Mouse (Mus musculus) left cerebral cortex, adult 9 months (tissue): Measurements from ENCODE around the gene Cfb.
"Not testable (repeated sequence)": the region's sequence is repeated elsewhere in the genome, so short reads cannot be mapped to it uniquely, and the experiment has no call there.

Experiments used
- DNase-seq, 2 experiments: peaks; one replicate each; pipeline ENCODE4 v3.0.0; 2022; ENCODE audit warnings: low spot score in 2 of 2

Cfb gene

DNA sequence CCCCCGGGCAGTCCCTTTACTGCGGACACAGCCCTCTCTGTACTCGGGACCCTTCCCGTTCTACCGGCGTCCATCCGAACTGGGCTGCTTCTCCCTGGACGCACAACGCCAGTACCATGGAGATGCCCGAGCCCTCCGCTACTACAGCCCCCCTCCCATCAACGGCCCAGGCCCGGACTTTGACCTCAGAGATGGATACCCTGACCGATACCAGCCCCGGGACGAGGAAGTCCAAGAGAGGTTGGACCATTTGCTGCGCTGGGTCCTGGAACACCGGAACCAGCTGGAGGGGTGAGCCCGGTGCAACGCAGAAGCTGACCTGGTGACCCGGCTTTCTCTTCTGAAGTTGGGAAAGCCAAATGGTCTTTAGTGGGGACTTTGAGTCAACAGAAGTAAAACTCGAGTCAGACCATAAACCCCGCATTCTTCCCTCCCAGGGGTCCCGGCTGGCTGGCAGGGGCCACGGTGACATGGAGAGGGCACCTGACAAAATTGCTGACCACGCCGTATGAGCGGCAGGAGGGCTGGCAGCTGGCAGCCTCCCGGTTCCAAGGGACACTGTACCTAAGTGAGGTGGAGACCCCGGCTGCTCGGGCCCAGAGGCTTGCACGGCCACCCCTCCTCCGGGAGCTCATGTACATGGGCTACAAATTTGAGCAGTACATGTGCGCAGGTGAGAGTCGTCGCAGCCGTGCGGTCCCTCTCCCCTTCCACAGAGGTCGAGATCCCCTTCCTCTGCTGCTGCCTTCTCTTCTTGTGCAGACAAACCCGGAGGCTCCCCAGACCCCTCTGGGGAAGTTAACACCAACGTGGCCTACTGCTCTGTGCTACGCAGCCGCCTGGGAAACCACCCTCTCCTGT, 24.6 kb downstream of the Cfb start:
- no peak for DNase-seq

DNA sequence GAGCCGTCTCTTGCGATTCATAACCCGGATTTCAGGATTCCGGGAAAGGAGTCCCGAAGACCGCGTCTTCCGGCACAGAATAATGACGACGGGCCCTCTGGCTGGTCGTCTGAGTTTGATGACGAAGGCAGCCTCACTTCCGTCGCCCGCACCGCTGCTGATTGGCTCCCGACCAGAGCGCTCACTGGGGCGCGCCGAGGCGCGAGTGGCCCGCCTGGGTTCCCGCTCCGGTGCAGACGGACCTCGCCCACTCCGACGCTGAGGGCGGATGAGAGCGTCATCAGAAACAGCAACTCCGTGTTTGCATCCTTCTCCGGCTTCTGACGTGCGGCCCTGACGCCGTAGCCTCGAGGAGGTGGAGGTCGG, 25.5 kb downstream of the Cfb start, which contains the start of the genes Stk19 and Dxo:
Gene Stk19 (minus strand): TSS at position 90 of the 366 bp plus-strand sequence.
Gene Dxo (plus strand): TSS at position 164 of the 366 bp plus-strand sequence.
- DNase-seq: peak; percentile 96 to 97

DNA sequence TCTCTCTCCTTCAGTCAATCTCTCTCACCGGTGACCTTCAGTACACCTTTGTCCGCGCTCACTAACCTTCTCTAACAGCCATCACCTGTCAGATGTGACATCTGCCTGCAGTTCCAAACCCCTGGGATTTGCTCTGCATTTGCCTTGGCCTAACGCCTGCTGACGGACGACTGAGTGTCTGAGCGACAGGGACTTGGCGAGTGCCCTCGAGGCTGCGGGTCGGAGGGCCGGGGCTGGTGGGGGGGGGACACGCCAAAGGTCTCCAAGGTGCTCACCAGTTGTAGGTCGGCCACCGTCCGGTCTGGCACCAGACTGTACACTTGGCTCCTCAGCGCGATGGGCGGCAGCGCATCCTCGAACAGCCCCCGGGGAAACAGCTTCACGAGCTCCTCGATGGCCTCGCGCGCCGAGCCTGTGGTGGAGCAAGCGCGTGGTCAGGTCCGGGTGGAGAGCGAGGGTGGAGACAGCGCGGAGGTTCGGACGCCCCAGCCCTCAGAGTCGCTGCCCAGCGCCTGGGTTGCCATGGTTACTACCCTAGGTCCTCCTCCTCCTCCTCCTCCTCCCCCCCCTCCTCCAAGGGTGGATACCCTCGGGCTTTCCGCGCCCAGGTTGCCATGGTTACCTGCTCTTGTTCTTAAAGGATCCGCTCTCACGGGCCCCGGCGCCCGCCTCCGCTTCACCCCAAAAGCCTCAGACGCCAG, 26.0 kb downstream of the Cfb start:
- no peak for DNase-seq

DNA sequence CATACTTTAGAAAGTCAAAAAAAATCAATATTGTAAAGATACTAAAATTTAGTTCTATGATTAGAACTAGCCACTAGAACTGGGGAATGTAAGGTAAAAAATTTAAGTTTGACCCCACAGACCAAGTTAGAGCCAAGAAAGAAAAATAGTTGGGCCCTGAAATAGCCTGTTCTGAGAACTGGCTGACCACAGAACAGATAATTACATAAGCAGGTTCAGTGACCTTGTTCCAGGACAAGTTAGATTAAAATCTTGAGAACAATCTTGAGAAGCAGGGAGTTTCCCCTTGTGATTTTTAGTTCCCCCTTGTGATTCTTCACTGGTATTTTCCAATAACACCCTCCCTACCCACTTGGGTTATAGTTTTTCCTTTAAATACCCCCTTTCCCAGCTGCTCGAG, 31.5 kb downstream of the Cfb start:
- not testable (repeated sequence) for DNase-seq

DNA sequence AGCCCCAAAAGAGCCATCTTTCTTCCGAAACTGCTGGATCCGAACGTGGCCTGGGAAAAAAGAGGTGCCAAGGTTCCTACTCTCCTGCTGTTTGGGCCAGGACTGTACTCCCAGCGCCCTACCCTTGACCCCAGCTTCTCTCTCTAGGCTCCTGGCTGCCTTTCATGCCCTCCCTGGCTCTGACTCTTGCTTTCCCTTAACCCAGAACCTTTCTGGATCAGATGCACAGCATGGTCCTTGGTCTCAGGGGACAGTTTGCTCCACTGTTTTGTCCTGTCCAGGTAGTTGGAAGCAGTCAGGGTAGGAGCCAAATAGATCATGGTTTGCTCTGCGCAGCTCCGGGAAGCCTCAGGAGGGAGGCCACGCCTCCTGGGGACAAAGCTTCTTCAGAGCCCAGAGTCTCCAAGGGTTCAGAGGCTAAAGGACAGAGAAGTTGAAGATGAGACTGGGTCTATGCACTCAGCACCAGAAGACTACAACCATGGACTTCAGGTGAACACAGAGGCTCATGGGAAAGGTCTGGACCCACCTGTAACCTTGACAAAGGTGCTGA, 47.4 kb downstream of the Cfb start:
- DNase-seq: no peak

DNA sequence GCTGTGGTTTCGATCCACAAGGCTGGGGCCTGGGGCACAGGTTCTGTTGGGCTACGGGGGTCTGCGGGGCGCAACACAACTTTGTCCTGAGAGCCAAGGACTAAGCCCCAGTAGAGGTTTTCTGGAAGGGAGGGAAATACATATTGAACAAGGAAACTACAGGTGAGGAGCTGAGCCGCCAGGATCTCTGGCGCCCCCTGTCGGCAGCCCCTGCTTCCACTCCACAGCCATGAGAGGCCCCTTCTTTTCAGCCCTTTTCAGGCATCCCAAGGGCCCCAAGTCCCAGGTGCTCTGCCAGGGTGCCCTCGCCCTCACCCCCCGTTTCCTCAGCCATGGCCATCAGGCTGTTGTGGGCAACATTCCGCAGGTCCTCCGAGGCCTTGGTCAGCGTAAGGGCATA, 48.6 kb downstream of the Cfb start:
- DNase-seq: not testable (repeated sequence)

DNA sequence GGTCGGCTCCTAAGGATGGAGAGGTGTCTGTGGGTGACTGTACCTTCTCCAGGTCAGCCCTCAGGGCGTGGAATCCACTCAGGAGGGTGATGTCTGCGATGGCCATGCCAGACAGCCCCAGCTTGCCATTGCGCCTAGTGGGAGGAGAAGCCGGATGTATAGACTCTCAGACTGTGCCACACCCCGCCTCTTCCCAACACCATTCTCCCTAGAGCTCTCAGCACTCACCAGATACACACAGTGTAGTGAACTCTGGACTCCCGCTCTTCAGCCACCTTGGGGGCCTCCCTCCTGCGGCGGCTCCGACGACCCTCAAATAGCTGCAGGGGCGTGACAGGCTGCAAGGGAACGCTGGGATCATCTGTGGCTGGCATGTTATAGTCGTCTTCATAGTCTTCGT, 51.0 kb downstream of the Cfb start:
- no peak for DNase-seq

DNA sequence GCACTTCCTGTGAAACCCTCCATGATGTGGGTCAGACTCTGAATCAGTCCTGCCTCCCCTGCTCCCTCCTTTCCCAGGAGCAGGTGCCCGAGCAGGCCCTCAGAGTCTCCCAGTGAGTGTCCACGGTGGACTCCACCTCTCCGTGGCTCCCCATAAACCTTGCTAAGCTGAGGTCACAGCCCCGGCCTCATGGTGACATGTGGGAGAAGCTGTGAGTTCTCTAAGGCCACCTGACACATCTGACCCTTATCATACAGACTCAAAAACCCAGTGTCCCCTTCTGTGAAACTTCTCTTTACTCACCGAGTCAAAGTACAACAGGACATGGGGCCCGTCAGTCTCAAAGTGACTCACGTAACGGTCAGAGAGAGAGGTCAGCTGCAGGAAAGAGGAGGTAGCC, 51.5 kb downstream of the Cfb start:
- DNase-seq: not testable (repeated sequence)

DNA sequence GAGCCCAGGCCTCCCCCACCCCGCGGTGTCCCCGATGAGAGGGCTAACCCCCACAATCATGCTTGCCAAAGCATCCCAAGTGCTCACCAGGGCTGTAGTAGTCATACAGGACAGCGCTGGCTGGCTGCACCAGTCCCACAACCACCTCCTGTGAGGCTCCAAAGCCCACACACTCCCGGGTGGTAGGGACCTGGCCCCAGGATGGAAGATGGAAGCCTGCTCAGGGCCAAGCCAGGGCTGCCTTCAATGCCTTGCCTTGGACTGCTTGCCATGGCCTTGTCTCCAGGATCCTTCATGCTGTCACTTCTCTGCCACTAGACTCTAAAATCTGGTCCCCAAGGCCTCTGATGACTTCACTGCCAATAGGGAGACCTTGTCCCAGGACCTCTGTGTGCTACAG, 51.9 kb downstream of the Cfb start:
- not testable (repeated sequence) for DNase-seq

DNA sequence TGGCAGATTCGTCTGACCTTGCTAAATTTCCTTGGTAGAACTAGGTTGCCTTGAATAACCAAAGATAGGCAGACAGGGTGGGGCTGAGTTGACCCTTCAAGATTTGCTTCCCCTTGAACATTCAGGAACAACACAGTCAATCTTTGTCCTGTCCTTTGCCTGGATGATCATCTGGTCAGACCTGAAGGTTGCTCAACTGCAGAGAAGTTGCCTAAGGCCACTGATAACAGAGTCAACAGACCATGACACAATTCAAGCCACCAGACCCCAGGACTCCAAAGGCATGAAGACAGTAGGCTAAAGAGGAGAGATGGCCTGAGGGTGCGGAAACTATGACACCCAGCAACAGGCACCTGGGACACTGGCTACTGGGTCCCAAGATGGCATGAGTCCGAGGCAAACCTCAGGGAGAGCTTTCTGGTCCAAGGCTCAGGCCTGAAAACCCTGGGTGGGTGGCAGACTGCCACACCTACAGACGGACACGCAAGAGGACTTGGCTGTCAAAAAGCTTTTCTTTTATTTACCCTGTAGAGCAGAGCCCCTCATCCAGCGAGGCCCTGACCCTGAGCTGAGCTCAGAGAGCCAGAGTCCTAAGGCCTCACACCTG, 53.6 kb downstream of the Cfb start:
- no peak for DNase-seq

DNA sequence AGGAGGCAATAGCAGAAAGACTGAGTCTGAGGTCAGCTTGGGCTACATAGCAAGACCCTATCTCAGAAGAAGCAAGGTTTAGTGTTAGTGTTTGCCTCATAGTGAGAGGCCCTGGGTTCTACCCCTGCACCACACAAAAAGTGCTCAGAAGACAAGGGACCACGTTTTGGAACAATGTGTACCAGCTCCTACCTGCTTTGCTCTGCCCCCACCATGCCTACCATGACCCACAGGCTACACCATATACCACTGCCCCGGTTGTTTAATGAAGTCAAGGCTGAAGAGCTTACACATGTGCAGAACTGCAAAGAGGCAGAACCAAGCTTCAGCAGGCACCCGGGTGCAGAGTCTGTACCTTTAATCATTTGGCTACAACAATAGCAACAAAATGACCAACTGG, 55.1 kb downstream of the Cfb start:
- DNase-seq: no peak
